Mouse (Mus musculus): ENCODE measurements around the gene Sh3bp5l. TPM values are rescaled to one million over a fixed set of nuclear protein-coding genes. Genes with fewer than 3 reads are reported as not detected.

The Sh3bp5l gene
- 30.8 TPM for polyA plus RNA-seq (2012; fragmentation: generic; extraction: Trizol)
- long read RNA-seq, experiment 1, transcript Sh3bp5l-201 (7 exons, 2,977 nt): major isoform, 11 of 23 reads
- long read RNA-seq, experiment 1, partial matches to known transcripts: 4 of 23 reads
- long read RNA-seq, experiment 1, other reads (novel, unspliced or antisense): 4 of 23 reads
- long read RNA-seq, experiment 2, transcript Sh3bp5l-201 (7 exons, 2,977 nt): major isoform, 237 of 465 reads
- long read RNA-seq, experiment 2, transcript Sh3bp5l-202 (7 exons, 3,016 nt): minor isoform, 89 of 465 reads
- long read RNA-seq, experiment 2, partial matches to known transcripts: 63 of 465 reads
- long read RNA-seq, experiment 2, other reads (novel, unspliced or antisense): 76 of 465 reads

DNA sequence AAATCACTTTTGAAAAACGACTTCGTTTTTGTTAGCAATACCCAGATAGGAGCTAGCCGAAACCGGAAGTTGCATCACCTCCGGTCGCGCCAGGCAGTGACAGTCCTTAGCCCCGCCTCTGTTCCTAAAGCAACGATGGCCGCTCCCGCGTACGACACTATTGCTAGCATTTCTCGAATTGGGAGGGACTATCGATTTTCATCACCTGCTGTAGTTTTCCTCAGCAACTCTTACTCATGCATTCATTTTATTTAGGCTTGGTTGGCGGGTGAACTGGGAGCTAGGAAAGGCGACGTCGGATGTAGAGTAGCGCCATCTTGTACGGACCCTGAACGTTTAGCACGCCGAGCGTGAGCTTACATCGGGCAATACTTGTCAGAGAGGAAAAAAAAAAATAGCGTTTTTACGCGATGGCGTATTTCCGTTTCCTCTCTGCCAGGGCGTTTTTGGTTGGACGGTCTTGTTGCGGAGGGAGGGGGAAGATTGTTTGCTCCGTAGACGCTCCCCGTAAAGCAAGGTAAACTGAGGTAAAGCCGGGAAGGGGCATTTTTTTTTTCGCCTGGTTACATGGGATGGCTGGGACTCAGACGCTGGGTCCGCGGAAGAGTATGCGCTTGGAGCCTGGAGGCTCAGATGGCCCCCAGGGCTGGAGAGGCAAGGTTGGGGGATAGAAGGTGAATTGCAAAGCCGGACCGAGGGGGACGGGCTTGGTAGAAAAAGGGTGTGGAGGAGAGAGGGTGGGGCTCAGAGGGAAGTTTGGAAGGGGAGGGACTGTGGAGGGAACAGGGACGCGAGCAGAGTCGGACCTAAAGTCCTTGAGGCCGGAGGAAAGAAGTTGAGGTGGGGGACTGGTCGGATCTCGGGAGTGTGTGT lies at the start of gene Sh3bp5l, which contains the start of gene Zfp672:
Gene Sh3bp5l (plus strand): TSS at position 449 of the 873 bp plus-strand sequence.
Gene Zfp672 (minus strand): TSS at position 64 of the 873 bp plus-strand sequence.
- Histone ChIP-seq H3K79me2 (ENCODE audit: control insufficient read depth, insufficient read depth) (peaks cover 83% of the 10 kb centered on the region), H3ac (ENCODE audit: control insufficient read depth, insufficient read length, low read depth) (peak within 1 kb of the TSS; percentile 92), H3K4me3 (ENCODE audit: insufficient read depth, poor library complexity, severe bottlenecking) (peak within 1 kb of the TSS; percentile 93), H3K79me3 (ENCODE audit: low read depth) (peaks cover 56% of the 10 kb centered on the region), H3K27me3 (ENCODE audit: control insufficient read depth, insufficient read depth, insufficient read length) (no peaks in the 10 kb centered on the region), H3K36me3 (ENCODE audit: control insufficient read depth, insufficient read depth) (peaks cover 29% of the 10 kb centered on the region)
- peak; percentile 92 for TF ChIP-seq CEBPB (IDR thresholded peaks at IDR 0.05; ENCODE audit: low read depth)
- no peak for TF ChIP-seq MYOD1 (IDR thresholded peaks at IDR 0.05; ENCODE audit: control insufficient read depth, insufficient read length, low read depth)
- TF ChIP-seq MAX (IDR thresholded peaks at IDR 0.05): peak; percentile 19

DNA sequence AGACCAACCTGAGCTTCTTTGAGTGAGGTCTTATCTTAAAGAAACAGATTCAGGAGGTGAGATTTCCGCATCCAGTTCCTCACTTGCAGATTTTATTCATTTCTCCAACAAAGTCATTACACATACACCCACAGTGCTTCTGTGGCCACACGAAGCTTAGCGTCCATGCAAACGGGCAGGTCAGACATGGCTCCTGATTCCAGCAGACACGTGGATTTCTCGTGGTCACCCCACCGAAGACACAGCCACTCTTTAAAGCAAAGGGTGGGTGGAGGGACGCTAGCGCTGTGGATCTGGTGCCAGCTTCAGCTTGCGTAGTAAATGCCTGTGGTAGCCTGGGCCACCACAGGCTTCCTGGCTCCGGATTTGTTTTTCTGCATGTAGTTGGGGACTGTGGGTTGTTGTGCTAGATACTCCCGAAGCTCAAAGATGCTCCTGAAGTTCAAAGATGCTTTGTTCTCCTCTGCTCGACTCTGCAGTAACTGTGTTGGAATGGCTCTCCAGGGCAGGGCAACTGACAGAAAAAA lies 48.5 kb upstream of the Sh3bp5l start:
- H3K36me3 ChIP-seq (ENCODE audit: control insufficient read depth, insufficient read depth): no peaks in the 10 kb centered on the region
- TF ChIP-seq CTCF (IDR thresholded peaks at IDR 0.05; ENCODE audit: control insufficient read depth, insufficient read depth, insufficient read length) (no peak), MAX (IDR thresholded peaks at IDR 0.05) (no peak), USF1 (IDR thresholded peaks at IDR 0.05; ENCODE audit: low read depth) (no peak), CEBPB (IDR thresholded peaks at IDR 0.05; ENCODE audit: low read depth) (no peak), MYOG (IDR thresholded peaks at IDR 0.05; ENCODE audit: control insufficient read depth, extremely low read depth, insufficient read length) (no peak), MYOD1 (IDR thresholded peaks at IDR 0.05; ENCODE audit: control insufficient read depth, insufficient read length, low read depth) (no peak), FOSL1 (IDR thresholded peaks at IDR 0.05; ENCODE audit: insufficient read depth, low read length, poor library complexity, severe bottlenecking) (no peak)

DNA sequence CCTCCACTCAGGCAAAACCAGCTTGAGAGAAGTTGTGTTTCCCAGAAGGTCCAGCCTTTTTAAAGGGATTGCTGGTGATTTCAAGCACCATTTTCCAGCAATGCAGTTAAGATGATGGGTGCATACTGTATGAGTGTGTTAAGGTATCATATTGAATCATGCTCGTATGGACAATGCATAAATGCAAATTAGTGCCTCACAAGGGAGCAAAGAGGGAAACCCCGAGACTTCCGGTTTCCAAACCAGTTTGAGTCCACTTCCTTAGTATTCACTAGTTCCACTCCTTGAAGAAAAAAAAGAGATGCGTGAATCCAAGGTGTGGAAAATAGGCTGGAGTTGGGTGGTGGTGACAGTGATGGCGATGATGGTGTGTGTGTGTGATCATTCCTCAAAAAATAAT lies 48.0 kb upstream of the Sh3bp5l start:
- Histone ChIP-seq H3K27me3 (ENCODE audit: control insufficient read depth, insufficient read depth, insufficient read length) (peaks cover 15% of the 10 kb centered on the region), H3K4me3 (ENCODE audit: insufficient read depth, poor library complexity, severe bottlenecking) (no peak overlapping the region), H3K79me2 (ENCODE audit: control insufficient read depth, insufficient read depth) (no peaks in the 10 kb centered on the region), H3K36me3 (ENCODE audit: control insufficient read depth, insufficient read depth) (no peaks in the 10 kb centered on the region), H3ac (ENCODE audit: control insufficient read depth, insufficient read length, low read depth) (no peak overlapping the region), H3K79me3 (ENCODE audit: low read depth) (no peaks in the 10 kb centered on the region)
- TF ChIP-seq MAX (IDR thresholded peaks at IDR 0.05): no peak

More for the DNA sequence above, 48.5 kb upstream of the Sh3bp5l start:
- peaks cover 16% of the 10 kb centered on the region for H3K27me3 ChIP-seq (ENCODE audit: control insufficient read depth, insufficient read depth, insufficient read length)
- no peak overlapping the region for H3K4me3 ChIP-seq (ENCODE audit: insufficient read depth, poor library complexity, severe bottlenecking)
- H3K79me3 ChIP-seq (ENCODE audit: low read depth): no peaks in the 10 kb centered on the region
- no peak overlapping the region for H3ac ChIP-seq (ENCODE audit: control insufficient read depth, insufficient read length, low read depth)
- no peaks in the 10 kb centered on the region for H3K79me2 ChIP-seq (ENCODE audit: control insufficient read depth, insufficient read depth)

DNA sequence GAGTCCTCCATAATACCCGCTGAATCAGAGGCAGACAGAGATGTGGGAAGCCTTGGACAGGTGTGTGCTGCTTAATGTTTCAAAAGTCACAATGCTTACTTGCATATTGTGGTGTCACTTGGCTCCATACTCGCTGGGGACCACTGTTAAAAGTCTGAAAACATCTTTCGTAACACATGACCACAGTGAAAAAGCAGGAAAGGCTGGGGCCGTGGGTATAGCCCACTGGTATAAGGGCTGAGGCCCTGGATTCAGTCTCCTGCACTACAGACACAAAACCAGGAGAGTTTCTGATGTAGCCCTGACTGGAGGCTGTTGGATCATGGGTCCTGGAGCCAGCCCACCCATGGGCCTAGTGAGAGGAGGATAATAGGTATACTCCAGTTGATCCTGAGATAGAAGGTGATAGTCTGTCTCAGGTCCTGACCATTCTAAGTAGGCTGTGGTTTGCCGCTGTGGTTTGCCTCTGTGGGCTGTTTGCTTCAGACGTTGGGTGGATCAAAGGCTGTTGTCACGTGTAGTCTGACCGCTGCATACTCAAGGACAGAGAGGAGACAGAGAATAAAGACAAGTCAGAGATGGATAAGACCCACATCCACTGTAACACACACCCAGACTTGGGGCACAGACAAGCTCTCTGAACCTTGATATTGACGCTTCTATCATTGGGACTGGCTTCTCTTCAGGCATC lies 40.4 kb upstream of the Sh3bp5l start:
- Histone ChIP-seq H3K79me3 (ENCODE audit: low read depth) (no peaks in the 10 kb centered on the region), H3K27me3 (ENCODE audit: control insufficient read depth, insufficient read depth, insufficient read length) (peaks cover 3% of the 10 kb centered on the region), H3K79me2 (ENCODE audit: control insufficient read depth, insufficient read depth) (no peaks in the 10 kb centered on the region), H3K36me3 (ENCODE audit: control insufficient read depth, insufficient read depth) (no peaks in the 10 kb centered on the region), H3K4me3 (ENCODE audit: insufficient read depth, poor library complexity, severe bottlenecking) (no peak overlapping the region), H3ac (ENCODE audit: control insufficient read depth, insufficient read length, low read depth) (no peak overlapping the region)
- no peak for TF ChIP-seq CTCF (IDR thresholded peaks at IDR 0.05; ENCODE audit: control insufficient read depth, insufficient read depth, insufficient read length)
- no peak for TF ChIP-seq USF1 (IDR thresholded peaks at IDR 0.05; ENCODE audit: low read depth)
- no peak for TF ChIP-seq FOSL1 (IDR thresholded peaks at IDR 0.05; ENCODE audit: insufficient read depth, low read length, poor library complexity, severe bottlenecking)
- no peak for TF ChIP-seq MYOG (IDR thresholded peaks at IDR 0.05; ENCODE audit: control insufficient read depth, extremely low read depth, insufficient read length)

DNA sequence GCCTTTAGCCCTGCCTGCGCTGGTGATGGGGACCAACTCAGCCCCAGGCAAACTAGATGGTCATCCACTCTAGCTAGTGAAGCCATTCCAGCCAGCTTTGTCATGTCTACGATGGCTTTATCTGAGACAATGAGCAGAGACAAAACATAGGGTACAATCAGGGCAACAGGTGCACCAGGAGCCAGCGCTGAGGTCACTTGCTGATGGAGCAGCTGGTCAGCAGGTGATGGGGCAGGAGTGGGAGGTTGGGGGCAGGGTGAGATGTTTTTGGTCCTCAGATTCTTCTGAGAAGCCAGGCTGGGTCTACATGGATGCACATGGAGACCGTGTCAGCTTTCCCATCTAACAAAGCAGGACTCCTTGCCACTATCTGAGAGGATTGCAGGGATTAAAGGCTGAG lies 39.7 kb upstream of the Sh3bp5l start:
- Histone ChIP-seq H3ac (ENCODE audit: control insufficient read depth, insufficient read length, low read depth) (no peak overlapping the region), H3K79me2 (ENCODE audit: control insufficient read depth, insufficient read depth) (no peaks in the 10 kb centered on the region), H3K36me3 (ENCODE audit: control insufficient read depth, insufficient read depth) (no peaks in the 10 kb centered on the region), H3K4me3 (ENCODE audit: insufficient read depth, poor library complexity, severe bottlenecking) (no peak overlapping the region), H3K27me3 (ENCODE audit: control insufficient read depth, insufficient read depth, insufficient read length) (peaks cover 3% of the 10 kb centered on the region), H3K79me3 (ENCODE audit: low read depth) (no peaks in the 10 kb centered on the region)
- TF ChIP-seq MYOD1 (IDR thresholded peaks at IDR 0.05; ENCODE audit: control insufficient read depth, insufficient read length, low read depth) (peak; percentile 6), MAX (IDR thresholded peaks at IDR 0.05) (no peak)

All from C2C12 (cell line).